Mouse (Mus musculus) G1E (cell line): Measurements from ENCODE around the gene Fer1l5. TPM values are rescaled to one million over a fixed set of nuclear protein-coding genes. Genes with fewer than 3 reads are reported as not detected.

ENCODE experiments used
- ATAC-seq: 2 replicates; pipeline ENCODE4 v1.8.0; 2016; ENCODE audit warnings: mild to moderate bottlenecking; ENCODE audit not compliant: insufficient number of reproducible peaks, poor library complexity, low FRiP score, severe bottlenecking; ENCODE audit errors: extremely low read depth
- DNase-seq: peaks from one replicate; pipeline ENCODE4 v3.0.0; 2012; ENCODE audit warnings: low spot score
- H3K27me3 ChIP-seq: 2 replicates; pipeline ENCODE4 v1.6.1; 2012; ENCODE audit warnings: mild to moderate bottlenecking, low read length, inconsistent platforms; ENCODE audit not compliant: insufficient read depth
- H3K36me3 ChIP-seq: replicated peaks from 2 replicates; pipeline ENCODE3; 2012; ENCODE audit warnings: mild to moderate bottlenecking, inconsistent platforms
- H3K4me1 ChIP-seq: 2 replicates; pipeline ENCODE4 v1.6.1; 2012; ENCODE audit warnings: low read depth, low read length, inconsistent platforms, mixed read lengths; ENCODE audit not compliant: insufficient read depth
- H3K4me3 ChIP-seq: 2 replicates; pipeline ENCODE4 v1.5.1; 2012; ENCODE audit warnings: low read depth, mild to moderate bottlenecking, inconsistent platforms, low read length, moderate library complexity, mixed read lengths
- H3K9me3 ChIP-seq: replicated peaks from 2 replicates; pipeline ENCODE4 v1.6.1; 2012; ENCODE audit warnings: inconsistent platforms
- CTCF ChIP-seq: IDR thresholded peaks from 2 replicates; pipeline ENCODE4 v1.5.1; 2012; ENCODE audit warnings: low read depth, low read length, inconsistent platforms, mixed read lengths
- GATA1 ChIP-seq: IDR thresholded peaks from 2 replicates; pipeline ENCODE4 v1.6.1; 2012; ENCODE audit warnings: borderline replicate concordance, low read length, inconsistent platforms, mixed read lengths
- GATA2 ChIP-seq: IDR thresholded peaks from 2 replicates; pipeline ENCODE4 v1.6.1; 2012; ENCODE audit warnings: low read depth, low read length, inconsistent platforms, borderline replicate concordance
- POLR2AphosphoS5 ChIP-seq: IDR thresholded peaks from 2 replicates; pipeline ENCODE4 v1.6.1; 2012; ENCODE audit warnings: low read depth, low read length, inconsistent platforms; ENCODE audit not compliant: insufficient replicate concordance
- TAL1 ChIP-seq: conservative IDR thresholded peaks from 2 replicates; pipeline ENCODE4 v1.6.1; 2012; ENCODE audit warnings: low read depth, low read length, inconsistent platforms, mixed read lengths
- polyA plus RNA-seq: library from polyadenylated mRNA; stranded (reverse); fragments of >175 nt; gene quantifications from 2 replicates; pipeline ENCODE4 v1.2.3, GENCODE M21; 2012
- total RNA-seq, 2 experiments: library from RNA; stranded (forward) in 1 of 2; stranded (reverse) in 1 of 2; fragments of 200-1000 nt in 1 of 2; fragments of >200 nt in 1 of 2; fragmentation: Nextera tagmentation in 1 of 2; gene quantifications; 2 replicates each; pipeline ENCODE4 v1.2.3; 2014 to 2017

The Fer1l5 gene
- not detected in 2 replicates for total RNA-seq (2014; fragmentation: Nextera tagmentation)
- total RNA-seq (2017), result 0.06 TPM in 1 of 2 replicates, not detected in the other
- not detected in 2 replicates for polyA plus RNA-seq

- TF ChIP-seq CTCF (no peak), TAL1 (no peak), GATA2 (no peak)
- Histone ChIP-seq H3K4me3 (no peak within 1 kb of the TSS), H3K4me1 (peaks cover 32% of the 10 kb centered on the region), H3K36me3 (peaks cover 7% of the 10 kb centered on the region), H3K27me3 (peaks cover 44% of the 10 kb centered on the region), H3K9me3 (no peaks in the 10 kb centered on the region)
- ATAC-seq (peak; percentile 43; the same call in 1 of the 2 replicates), DNase-seq (no peak)
Measured at GRCm38 (mm10) chr1:36371934-36372845, at the start of gene Fer1l5. Fer1l5 (plus strand) TSS chr1:36372291.

- no peak for TF ChIP-seq GATA2
- no peak for TF ChIP-seq CTCF
- TF ChIP-seq GATA1, result no peak
- TF ChIP-seq TAL1, result no peak
- TF ChIP-seq POLR2AphosphoS5, result no peak
- H3K9me3 ChIP-seq, result no peaks in the 10 kb centered on the region
- DNase-seq, result no peak
- H3K4me1 ChIP-seq, result no peaks in the 10 kb centered on the region; the same call in 1 of the 2 replicates
- H3K36me3 ChIP-seq, result peaks cover 71% of the 10 kb centered on the region
- H3K27me3 ChIP-seq, result no peaks in the 10 kb centered on the region
- ATAC-seq, result no peak
- H3K4me3 ChIP-seq, result no peak overlapping the region
Measured at GRCm38 (mm10) chr1:36323076-36323475, 49.0 kb upstream of the Fer1l5 start.

GRCm38 (mm10) chr1:36323746-36324448 lies 48.2 kb upstream of the Fer1l5 start:
- H3K4me1 ChIP-seq, result no peaks in the 10 kb centered on the region; the same call in 1 of the 2 replicates
- no peaks in the 10 kb centered on the region for H3K27me3 ChIP-seq
- peaks cover 62% of the 10 kb centered on the region for H3K36me3 ChIP-seq
- no peak overlapping the region for H3K4me3 ChIP-seq
- H3K9me3 ChIP-seq, result no peaks in the 10 kb centered on the region
- no peak for ATAC-seq
- TF ChIP-seq GATA1 (no peak), CTCF (no peak; the same call in 1 of the 2 replicates)
- DNase-seq, result peak; percentile 52

- no peaks in the 10 kb centered on the region for H3K27me3 ChIP-seq
- H3K36me3 ChIP-seq, result peaks cover 51% of the 10 kb centered on the region
- TF ChIP-seq TAL1 (no peak), GATA2 (no peak), CTCF (no peak), GATA1 (no peak), POLR2AphosphoS5 (no peak)
- H3K9me3 ChIP-seq, result no peaks in the 10 kb centered on the region
- H3K4me3 ChIP-seq, result no peak overlapping the region
- no peak for ATAC-seq
- H3K4me1 ChIP-seq, result no peaks in the 10 kb centered on the region
- no peak for DNase-seq
Measured at GRCm38 (mm10) chr1:36325900-36326321, 46.2 kb upstream of the Fer1l5 start.

GRCm38 (mm10) chr1:36326815-36327214 lies 45.3 kb upstream of the Fer1l5 start:
- Histone ChIP-seq H3K4me1 (no peaks in the 10 kb centered on the region), H3K27me3 (no peaks in the 10 kb centered on the region), H3K9me3 (no peaks in the 10 kb centered on the region), H3K36me3 (peaks cover 51% of the 10 kb centered on the region), H3K4me3 (no peak overlapping the region)
- ATAC-seq (no peak), DNase-seq (no peak)
- TF ChIP-seq GATA2 (no peak), TAL1 (no peak), GATA1 (no peak), POLR2AphosphoS5 (no peak), CTCF (no peak)

- peaks cover 69% of the 10 kb centered on the region for H3K36me3 ChIP-seq
- ATAC-seq, result no peak
- TF ChIP-seq POLR2AphosphoS5 (no peak), CTCF (no peak), GATA1 (no peak), GATA2 (no peak), TAL1 (no peak)
- H3K9me3 ChIP-seq, result no peaks in the 10 kb centered on the region
- H3K27me3 ChIP-seq, result no peaks in the 10 kb centered on the region
- no peak for DNase-seq
- H3K4me1 ChIP-seq, result 0 out of 2 replicates have a peak, but pooled peaks cover 2% of the 10 kb centered on the region
- no peak overlapping the region for H3K4me3 ChIP-seq
Measured at GRCm38 (mm10) chr1:36331743-36332142, 40.3 kb upstream of the Fer1l5 start.
